Mouse (Mus musculus): ENCODE results near the gene Gda.

DNA sequence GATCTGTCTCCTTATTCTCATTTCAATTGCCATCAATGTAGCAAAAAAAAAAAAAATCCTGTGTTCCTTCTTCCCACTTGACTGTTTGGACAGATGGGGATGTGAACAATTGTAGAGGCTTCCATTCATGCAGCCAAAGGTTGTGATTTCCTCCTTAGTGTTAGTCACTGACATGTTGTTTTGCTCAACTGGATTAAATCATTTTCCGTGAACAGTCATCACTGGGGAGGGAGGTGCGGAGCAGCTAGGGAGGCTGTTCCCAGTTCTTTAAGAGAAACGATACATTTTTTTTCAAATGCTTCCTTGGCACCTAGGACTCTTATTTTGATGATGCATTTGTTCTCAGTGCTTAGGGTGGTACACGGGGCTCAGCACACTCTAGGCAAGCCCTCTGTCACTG is 15.8 kb downstream of the Gda start:
- no peak for TF ChIP-seq POLR2A (IDR thresholded peaks at IDR 0.05; ENCODE audit: low read depth, low read length)
- TF ChIP-seq CTCF (IDR thresholded peaks at IDR 0.05; ENCODE audit: borderline replicate concordance, insufficient read depth, low read length): no peak

Measured in embryonic fibroblast, embryonic 13.5 days (primary cell).